Mouse (Mus musculus) heart, embryonic 10.5 days (tissue): ENCODE data around the gene Rerg. TPM values are rescaled to one million over a fixed set of nuclear protein-coding genes. Genes with fewer than 3 reads are reported as not detected.

Experiments
- DNase-seq: peaks from one replicate; pipeline ENCODE4 v3.0.0-alpha.2; 2017; ENCODE audit warnings: low spot score
- H3K27ac ChIP-seq: fragments of 300-500 bp; sonication (generic); 2 replicates; pipeline ENCODE4 v1.5.1; 2016; ENCODE audit warnings: mild to moderate bottlenecking
- H3K27me3 ChIP-seq: fragments of 300-500 bp; sonication (generic); 2 replicates; pipeline ENCODE4 v1.6.1; 2016; ENCODE audit warnings: mild to moderate bottlenecking; ENCODE audit not compliant: poor library complexity, insufficient read depth, severe bottlenecking
- H3K36me3 ChIP-seq: fragments of 300-500 bp; sonication (generic); 2 replicates; pipeline ENCODE4 v1.6.1; 2016; ENCODE audit warnings: mild to moderate bottlenecking, moderate library complexity
- H3K4me1 ChIP-seq: fragments of 300-500 bp; sonication (generic); 2 replicates; pipeline ENCODE4 v1.6.1; 2016; ENCODE audit warnings: mild to moderate bottlenecking
- H3K4me3 ChIP-seq: fragments of 300-500 bp; sonication (generic); 2 replicates; pipeline ENCODE4 v1.5.1; 2016; ENCODE audit warnings: mild to moderate bottlenecking, moderate library complexity
- H3K9me3 ChIP-seq: fragments of 300-500 bp; sonication (generic); 2 replicates; pipeline ENCODE4 v1.6.1; 2016; ENCODE audit warnings: mild to moderate bottlenecking, moderate library complexity
- WGBS: fragments of 180-500 bp; shearing (Covaris S2); methylation state at CpG from one replicate; pipeline ENCODE4 v1.1.7; 2016; 5-methylcytosine and 5-hydroxymethylcytosine counted together
- polyA plus RNA-seq: library from polyadenylated mRNA; unstranded; fragments of >200 nt; fragmentation: Nextera tagmentation; extraction: Ambion mirVana; gene quantifications from 2 replicates; pipeline ENCODE4 v1.2.1, GENCODE M21; 2016

Gene Rerg
- 3.8 and 6.8 TPM in 2 replicates for polyA plus RNA-seq

DNA sequence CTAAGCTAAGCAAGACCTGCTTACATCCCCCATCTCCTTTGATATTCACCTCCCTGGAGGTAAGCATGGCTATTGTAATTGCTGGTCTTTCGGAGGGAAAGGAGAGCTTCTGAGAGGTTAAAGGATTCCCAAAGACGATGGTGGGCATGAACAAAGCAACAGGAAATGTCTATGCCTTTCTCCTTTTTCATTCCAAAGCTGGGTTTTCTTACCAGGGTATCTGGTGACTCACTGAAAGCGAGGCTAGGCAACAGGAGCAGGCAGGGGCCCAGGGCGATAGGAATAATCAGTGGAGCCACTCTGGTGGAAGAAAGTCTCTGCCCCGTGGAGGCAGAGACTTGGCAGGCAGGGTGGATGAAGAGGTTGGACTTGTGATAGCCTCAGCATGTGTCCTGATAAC is at the start of gene Rerg:
TSS of gene Rerg (minus strand) at position 272 of the 400 bp plus-strand sequence.
- no peaks in the 10 kb centered on the region for H3K36me3 ChIP-seq
- DNase-seq: no peak
- WGBS: 11% methylated on average over 5 of the region's 5 CpGs
- H3K4me1 ChIP-seq: peaks cover 21% of the 10 kb centered on the region
- peak within 1 kb of the TSS; percentile 70 for H3K4me3 ChIP-seq
- peak within 1 kb of the TSS; percentile 85 for H3K27ac ChIP-seq
- H3K27me3 ChIP-seq: peaks cover 13% of the 10 kb centered on the region; the same call in 1 of the 2 replicates
- H3K9me3 ChIP-seq: no peaks in the 10 kb centered on the region

GRCm38 (mm10) chr6:137217841-137218463 is 47.7 kb upstream of the Rerg start:
- H3K27ac ChIP-seq: no peak overlapping the region
- no peaks in the 10 kb centered on the region for H3K36me3 ChIP-seq
- H3K9me3 ChIP-seq: no peaks in the 10 kb centered on the region
- WGBS: 83% methylated on average over 8 of the region's 8 CpGs
- no peaks in the 10 kb centered on the region for H3K27me3 ChIP-seq
- H3K4me3 ChIP-seq: no peak overlapping the region
- peak; percentile 51 for DNase-seq
- H3K4me1 ChIP-seq: no peaks in the 10 kb centered on the region

DNA sequence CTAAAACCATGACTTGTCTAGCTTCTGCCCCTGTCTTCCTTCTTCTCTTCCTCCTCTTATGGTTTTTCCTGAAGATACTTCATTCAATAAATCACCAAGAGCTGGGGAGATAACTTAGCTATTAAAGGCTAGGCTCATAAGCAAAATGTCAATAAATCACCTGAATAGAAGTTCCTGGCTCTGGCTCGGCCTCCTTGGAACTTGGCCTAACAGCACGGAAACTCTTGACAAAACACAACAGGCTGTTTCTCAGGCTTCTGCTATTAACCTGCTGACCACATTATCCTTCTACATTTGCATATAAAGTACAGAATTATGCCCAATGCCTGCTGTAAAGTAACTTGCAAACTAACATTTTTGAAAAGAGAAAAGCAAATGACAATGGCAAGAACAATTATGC is 41.1 kb upstream of the Rerg start:
- H3K27me3 ChIP-seq: no peaks in the 10 kb centered on the region
- WGBS: 85% methylated on average over 2 of the region's 2 CpGs
- H3K4me3 ChIP-seq: no peak overlapping the region
- no peak overlapping the region for H3K27ac ChIP-seq
- DNase-seq: no peak
- H3K9me3 ChIP-seq: no peaks in the 10 kb centered on the region
- H3K36me3 ChIP-seq: no peaks in the 10 kb centered on the region
- H3K4me1 ChIP-seq: no peaks in the 10 kb centered on the region; the same call in 1 of the 2 replicates

- DNase-seq: peak; percentile 58
- no peaks in the 10 kb centered on the region for H3K9me3 ChIP-seq
- no peaks in the 10 kb centered on the region for H3K36me3 ChIP-seq
- no peaks in the 10 kb centered on the region; the same call in 1 of the 2 replicates for H3K4me1 ChIP-seq
- no peak overlapping the region for H3K4me3 ChIP-seq
- whole genome bisulfite sequencing: 84% methylated on average over 10 of the region's 10 CpGs
- no peaks in the 10 kb centered on the region for H3K27me3 ChIP-seq
- no peak overlapping the region for H3K27ac ChIP-seq
These were observed 40.7 kb upstream of the Rerg start for GRCm38 (mm10) chr6:137210991-137211390.

DNA sequence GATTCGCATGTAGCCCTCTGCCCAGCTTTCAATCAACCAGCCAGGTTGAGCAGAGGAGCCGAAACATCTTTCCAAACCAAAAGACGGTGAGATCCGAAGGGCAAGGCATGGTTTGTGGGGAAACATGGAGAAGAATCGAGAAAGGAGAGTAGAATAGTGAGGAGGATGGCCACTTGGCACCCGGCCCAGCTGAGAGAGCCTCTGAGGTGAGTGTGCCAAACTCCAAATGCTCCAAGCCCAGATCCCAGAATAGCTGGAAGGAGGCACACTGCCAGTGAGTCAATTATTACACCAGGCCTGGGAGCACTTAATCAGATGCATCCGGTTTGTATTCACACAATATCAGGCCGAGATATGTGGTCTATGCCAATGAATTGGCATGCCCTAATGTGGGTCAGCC is 39.7 kb upstream of the Rerg start:
- no peaks in the 10 kb centered on the region for H3K9me3 ChIP-seq
- H3K27ac ChIP-seq: no peak overlapping the region
- H3K27me3 ChIP-seq: no peaks in the 10 kb centered on the region
- no peaks in the 10 kb centered on the region; the same call in 1 of the 2 replicates for H3K4me1 ChIP-seq
- H3K4me3 ChIP-seq: no peak overlapping the region
- peak; percentile 57 for DNase-seq
- WGBS: 82% methylated on average over 8 of the region's 8 CpGs
- no peaks in the 10 kb centered on the region for H3K36me3 ChIP-seq

- WGBS: 90% methylated on average over 6 of the region's 6 CpGs
- Histone ChIP-seq H3K4me3 (no peak overlapping the region), H3K27ac (no peak overlapping the region), H3K36me3 (no peaks in the 10 kb centered on the region), H3K4me1 (no peaks in the 10 kb centered on the region; the same call in 1 of the 2 replicates), H3K27me3 (no peaks in the 10 kb centered on the region), H3K9me3 (no peaks in the 10 kb centered on the region)
- DNase-seq: peak; percentile 47
These were observed 36.8 kb upstream of the Rerg start for GRCm38 (mm10) chr6:137207126-137207525.

- Histone ChIP-seq H3K27me3 (no peaks in the 10 kb centered on the region), H3K4me3 (no peak overlapping the region), H3K36me3 (no peaks in the 10 kb centered on the region), H3K9me3 (no peaks in the 10 kb centered on the region), H3K4me1 (no peaks in the 10 kb centered on the region; the same call in 1 of the 2 replicates), H3K27ac (no peak overlapping the region)
- DNase-seq: peak; percentile 57
- WGBS: 53% methylated on average over 11 of the region's 11 CpGs
These were observed 35.5 kb upstream of the Rerg start for GRCm38 (mm10) chr6:137205662-137206400.

GRCm38 (mm10) chr6:137202661-137203060 is 32.4 kb upstream of the Rerg start:
- Histone ChIP-seq H3K27me3 (no peaks in the 10 kb centered on the region), H3K4me3 (no peak overlapping the region), H3K9me3 (no peaks in the 10 kb centered on the region), H3K27ac (no peak overlapping the region), H3K36me3 (no peaks in the 10 kb centered on the region), H3K4me1 (no peaks in the 10 kb centered on the region)
- WGBS: 86% methylated on average over 4 of the region's 4 CpGs
- DNase-seq: peak; percentile 67

GRCm38 (mm10) chr6:137201578-137201977 is 31.3 kb upstream of the Rerg start:
- 59% methylated on average over 7 of the region's 7 CpGs for WGBS
- DNase-seq: peak; percentile 31

DNA sequence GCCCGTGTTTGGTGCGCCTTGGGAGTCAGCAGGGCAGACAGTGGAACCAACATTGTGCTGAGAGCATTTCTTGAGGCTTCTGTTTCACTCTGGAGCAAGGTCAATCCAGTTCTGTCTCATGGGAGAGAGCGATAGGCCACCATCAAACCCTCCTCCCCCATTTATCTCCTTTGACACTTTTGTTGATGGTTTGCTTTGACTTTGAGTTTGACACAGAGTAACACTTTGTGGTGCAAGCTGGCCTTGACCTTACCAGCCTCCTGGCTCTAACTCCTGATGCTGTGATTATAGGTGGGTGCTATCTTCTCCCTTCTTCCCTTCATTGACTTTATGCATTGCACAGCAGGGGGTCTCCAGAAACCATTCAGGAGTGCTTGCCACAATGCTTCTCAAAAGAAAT is 30.9 kb upstream of the Rerg start:
- Histone ChIP-seq H3K27me3 (no peaks in the 10 kb centered on the region), H3K36me3 (no peaks in the 10 kb centered on the region), H3K27ac (no peak overlapping the region), H3K9me3 (no peaks in the 10 kb centered on the region), H3K4me1 (no peaks in the 10 kb centered on the region), H3K4me3 (no peak overlapping the region)
- peak; percentile 19 for DNase-seq
- WGBS: 80% methylated on average over 3 of the region's 3 CpGs

More at GRCm38 (mm10) chr6:137201578-137201977, 31.3 kb upstream of the Rerg start:
- no peaks in the 10 kb centered on the region for H3K4me1 ChIP-seq
- no peaks in the 10 kb centered on the region for H3K36me3 ChIP-seq
- no peak overlapping the region for H3K27ac ChIP-seq
- no peaks in the 10 kb centered on the region for H3K27me3 ChIP-seq
- no peaks in the 10 kb centered on the region for H3K9me3 ChIP-seq
- H3K4me3 ChIP-seq: no peak overlapping the region

GRCm38 (mm10) chr6:137192063-137192462 is 21.8 kb upstream of the Rerg start:
- Histone ChIP-seq H3K9me3 (no peaks in the 10 kb centered on the region), H3K4me3 (no peak overlapping the region), H3K27me3 (no peaks in the 10 kb centered on the region), H3K36me3 (no peaks in the 10 kb centered on the region), H3K27ac (no peak overlapping the region), H3K4me1 (no peaks in the 10 kb centered on the region; the same call in 1 of the 2 replicates)
- 20% methylated on average over 6 of the region's 6 CpGs for WGBS
- DNase-seq: no peak

GRCm38 (mm10) chr6:137191026-137191425 is 20.7 kb upstream of the Rerg start:
- 83% methylated on average over 11 of the region's 11 CpGs for WGBS
- no peak for DNase-seq
- no peaks in the 10 kb centered on the region for H3K9me3 ChIP-seq
- H3K4me1 ChIP-seq: peaks cover under 1% of the 10 kb centered on the region; the same call in 1 of the 2 replicates
- no peak overlapping the region for H3K27ac ChIP-seq
- no peak overlapping the region for H3K4me3 ChIP-seq
- no peaks in the 10 kb centered on the region for H3K36me3 ChIP-seq
- H3K27me3 ChIP-seq: no peaks in the 10 kb centered on the region

GRCm38 (mm10) chr6:137190577-137190976 is 20.3 kb upstream of the Rerg start:
- Histone ChIP-seq H3K4me1 (peaks cover 5% of the 10 kb centered on the region), H3K36me3 (no peaks in the 10 kb centered on the region), H3K27ac (no peak overlapping the region), H3K9me3 (no peaks in the 10 kb centered on the region), H3K27me3 (no peaks in the 10 kb centered on the region), H3K4me3 (no peak overlapping the region)
- WGBS: 86% methylated on average over 6 of the region's 6 CpGs
- no peak for DNase-seq
